Mouse (Mus musculus) liver, postnatal 0 days (tissue): ENCODE measurements around the gene 0610012G03Rik.

Experiments used
- CTCF ChIP-seq: sonication (generic); IDR thresholded peaks from 2 replicates; pipeline ENCODE4 v1.5.1; 2016; ENCODE audit warnings: antibody characterized with exemption, low read depth
- EP300 ChIP-seq: IDR thresholded peaks from 2 replicates; pipeline ENCODE4 v1.6.1; 2016; ENCODE audit warnings: antibody characterized with exemption, low read depth, mild to moderate bottlenecking

- TF ChIP-seq CTCF (no peak), EP300 (no peak)
Measured at GRCm38 (mm10) chr16:31979501-31979900, 31.2 kb upstream of the 0610012G03Rik start.
